Mouse (Mus musculus) layer of hippocampus, postnatal 25 days (tissue): ENCODE results near the gene Mfsd11. TPM values are rescaled to one million over a fixed set of nuclear protein-coding genes. Genes with fewer than 3 reads are reported as not detected.
"Not testable (repeated sequence)": the region's sequence is repeated elsewhere in the genome, so short reads cannot be mapped to it uniquely, and the experiment has no call there.

Experiments used
- DNase-seq, 2 experiments: peaks; one replicate each; pipeline ENCODE4 v3.0.0; 2022; ENCODE audit warnings: mixed read lengths in 2 of 2, low spot score in 1 of 2; ENCODE audit errors: extremely low spot score in 1 of 2
- total RNA-seq, 2 experiments: library from RNA; stranded (reverse); gene quantifications; 2 replicates each; pipeline ENCODE4 v1.2.3; 2021

The Mfsd11 gene
- total RNA-seq, 2 experiments from 2014 or later, result 35.8 to 49.4 TPM

DNA sequence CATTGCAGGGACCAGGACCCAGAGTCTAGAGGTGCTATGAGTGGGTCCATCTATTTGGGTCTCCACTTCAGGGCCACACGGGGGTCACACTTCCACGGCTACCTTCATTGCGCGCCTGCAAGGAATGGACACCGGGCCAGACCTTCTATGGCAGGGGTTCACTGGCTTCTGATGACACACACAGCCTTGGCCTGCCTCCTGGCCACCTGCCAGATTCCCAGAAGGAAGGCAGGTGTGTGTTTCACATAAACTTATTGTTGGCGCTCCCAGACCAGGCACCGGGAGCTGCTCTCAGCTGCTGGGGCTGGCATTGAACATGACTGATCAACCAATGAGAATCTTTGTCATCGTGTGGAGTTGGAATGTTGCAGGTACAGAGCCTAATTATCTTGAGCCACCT lies 26.2 kb downstream of the Mfsd11 start:
- DNase-seq, result no peak

GRCm38 (mm10) chr11:116880839-116881238 lies 28.6 kb downstream of the Mfsd11 start:
- no peak for DNase-seq

DNA sequence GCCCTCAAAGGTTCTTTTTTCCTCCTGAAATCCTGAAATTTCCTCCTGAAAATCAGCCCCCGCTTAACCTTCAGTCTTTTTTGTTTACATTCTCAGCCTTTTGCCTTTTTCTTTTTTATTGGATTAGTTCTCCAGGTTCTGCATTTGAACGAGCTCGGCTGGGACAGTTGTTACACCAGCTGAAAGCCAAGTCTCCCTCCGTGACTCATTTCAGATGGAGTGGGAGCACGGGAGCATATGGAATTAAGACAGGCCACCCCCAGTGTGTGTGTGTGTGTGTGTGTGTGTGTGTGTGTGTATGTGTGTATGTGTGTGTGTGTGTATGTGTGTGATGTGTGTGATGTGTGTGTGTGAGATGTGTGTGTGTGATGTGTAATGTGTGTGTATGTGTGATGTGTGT lies 29.2 kb downstream of the Mfsd11 start:
- no peak for DNase-seq

GRCm38 (mm10) chr11:116882446-116882845 lies 30.2 kb downstream of the Mfsd11 start:
- DNase-seq, result no peak

DNA sequence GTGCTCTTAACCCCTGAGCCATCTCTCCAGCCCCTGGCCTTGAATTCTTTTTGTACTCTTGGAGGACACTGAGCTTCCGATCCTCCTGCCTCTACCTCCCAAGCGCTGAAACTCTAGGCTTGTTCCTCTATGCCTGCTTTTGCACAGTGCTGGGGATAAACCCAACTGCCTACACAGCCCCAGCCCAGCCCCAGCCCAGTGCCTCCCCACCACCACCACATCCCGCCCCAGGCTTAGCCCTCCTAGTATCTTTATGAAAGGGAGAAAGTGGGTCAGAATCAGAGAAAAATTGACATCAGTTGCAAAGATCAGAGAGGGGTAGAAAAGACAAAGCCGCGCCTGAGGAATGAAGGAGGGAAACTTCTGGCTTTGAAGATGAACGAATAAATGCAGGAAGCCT lies 31.8 kb downstream of the Mfsd11 start:
- no peak for DNase-seq

DNA sequence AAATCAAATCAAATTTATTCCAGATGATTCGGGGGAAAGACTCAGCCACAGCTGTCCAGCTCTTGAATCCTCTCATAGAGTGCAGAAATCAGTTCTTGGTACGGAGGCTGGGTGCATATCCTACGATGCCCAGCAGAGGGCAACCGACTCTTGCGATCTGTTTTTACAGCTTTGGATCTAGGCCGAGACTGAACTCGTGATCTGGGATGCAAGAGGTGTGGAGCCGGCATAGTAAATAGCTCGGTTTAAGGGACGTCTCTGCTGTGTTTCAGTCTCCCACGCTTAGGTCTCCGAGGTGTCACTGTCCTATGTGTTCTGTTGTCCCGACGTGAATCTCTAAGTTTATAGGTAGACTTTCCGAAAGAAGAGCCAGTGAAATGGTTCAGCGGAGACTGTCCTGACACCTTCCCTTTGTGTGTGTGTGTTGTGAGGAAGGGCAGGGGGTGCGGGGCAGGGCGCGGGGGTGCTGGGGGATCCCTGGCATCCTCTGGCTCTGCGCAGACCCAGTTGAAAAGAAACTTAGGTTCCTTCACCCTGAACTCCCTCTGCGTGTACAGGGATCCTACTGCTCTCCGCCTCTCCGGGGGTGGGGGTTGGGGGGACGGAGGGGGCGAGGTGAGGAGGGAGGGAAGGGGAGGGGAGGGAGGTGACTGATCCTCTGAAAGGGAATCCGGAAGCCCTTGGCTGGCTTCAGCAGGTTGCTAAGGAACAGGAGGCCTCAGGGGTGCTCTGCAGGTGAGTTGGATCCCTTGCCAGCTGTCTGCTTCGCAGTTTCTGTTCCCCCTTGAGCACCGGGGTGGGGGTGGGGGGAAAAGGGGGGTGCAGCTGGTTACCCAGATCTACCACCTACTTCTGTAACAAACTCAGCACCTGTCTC lies 33.3 kb downstream of the Mfsd11 start:
- peak; percentile 71 to 82 for DNase-seq

GRCm38 (mm10) chr11:116887136-116887535 lies 34.9 kb downstream of the Mfsd11 start:
- no peak for DNase-seq

GRCm38 (mm10) chr11:116893532-116894442 lies 41.5 kb downstream of the Mfsd11 start:
- DNase-seq, result no peak

DNA sequence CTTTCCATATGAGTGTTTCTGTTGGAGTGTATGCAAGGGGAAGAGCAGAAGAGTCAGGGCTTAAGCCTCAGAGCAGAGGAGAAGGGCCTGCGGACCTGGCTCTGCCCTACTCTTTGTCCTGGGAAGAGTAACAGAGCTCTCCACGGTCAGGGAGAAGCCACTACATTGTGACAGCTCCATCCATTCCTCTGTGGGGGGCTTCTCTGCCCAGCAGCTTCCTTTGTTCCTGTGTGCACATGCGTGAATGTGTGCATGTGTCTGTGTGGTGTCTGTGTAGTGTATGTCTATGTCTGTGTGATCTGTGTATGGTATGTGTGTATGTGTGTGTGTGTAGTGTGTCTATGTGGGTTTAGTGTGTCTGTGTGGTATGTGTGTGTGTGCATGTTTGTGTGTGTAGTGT lies 43.2 kb downstream of the Mfsd11 start:
- DNase-seq, result no peak

GRCm38 (mm10) chr11:116899247-116899646 lies 47.0 kb downstream of the Mfsd11 start:
- no peak for DNase-seq

- not testable (repeated sequence) for DNase-seq
Measured at GRCm38 (mm10) chr11:116902588-116902987, 50.3 kb downstream of the Mfsd11 start.

GRCm38 (mm10) chr11:116905741-116906456 lies 53.7 kb downstream of the Mfsd11 start:
- DNase-seq, result no peak

- no peak for DNase-seq
Measured at GRCm38 (mm10) chr11:116913573-116913972, 61.3 kb downstream of the Mfsd11 start.

DNA sequence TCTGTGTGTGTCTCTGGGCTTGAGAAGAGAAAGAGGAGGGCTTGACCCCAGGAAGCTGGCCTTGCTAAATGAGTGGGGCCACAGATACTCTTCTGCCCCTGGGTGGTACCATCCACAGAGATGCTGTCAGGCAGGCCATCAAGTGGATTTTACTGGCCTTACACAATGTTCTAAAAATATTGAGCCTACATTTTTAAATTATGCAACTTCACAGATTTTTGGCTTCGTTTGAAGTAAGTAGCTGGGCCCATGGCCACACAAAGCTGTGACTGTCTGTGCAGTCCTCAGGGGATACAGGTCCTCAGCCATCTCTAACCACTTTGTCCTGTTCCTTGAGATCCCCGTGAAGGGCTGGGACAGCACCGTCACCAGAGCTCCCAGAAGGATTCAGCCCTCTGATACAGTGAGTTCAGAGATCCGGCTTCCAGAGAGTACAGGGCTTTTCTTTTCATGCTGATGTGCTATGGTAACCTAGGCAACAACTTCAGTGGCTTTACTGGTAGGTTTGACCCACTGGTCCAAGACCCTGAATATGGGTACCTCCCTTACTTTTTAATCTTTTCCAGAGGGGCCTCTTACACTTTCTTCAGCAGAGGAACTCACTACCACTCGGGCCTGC lies 62.1 kb downstream of the Mfsd11 start:
- DNase-seq, result no peak

DNA sequence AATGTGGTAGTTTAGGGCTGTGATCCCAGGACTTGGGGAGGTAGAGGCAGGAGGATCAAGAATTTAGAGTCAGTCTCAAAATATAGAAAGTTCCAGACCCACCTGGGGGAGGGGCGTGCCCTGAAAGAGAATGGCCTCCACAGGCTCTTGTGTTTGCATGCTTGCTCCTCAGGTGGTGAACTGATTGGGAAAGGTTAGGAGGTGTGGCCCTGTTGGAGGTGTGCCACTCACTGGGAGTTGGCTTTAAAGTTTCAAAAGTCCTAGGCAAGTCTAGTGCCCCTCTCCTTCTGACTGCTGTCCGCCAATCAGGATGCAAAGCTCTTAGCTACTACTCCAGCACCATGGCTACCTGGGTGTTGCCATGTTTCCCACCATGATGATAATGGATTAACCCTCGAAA lies 63.0 kb downstream of the Mfsd11 start:
- no peak for DNase-seq

DNA sequence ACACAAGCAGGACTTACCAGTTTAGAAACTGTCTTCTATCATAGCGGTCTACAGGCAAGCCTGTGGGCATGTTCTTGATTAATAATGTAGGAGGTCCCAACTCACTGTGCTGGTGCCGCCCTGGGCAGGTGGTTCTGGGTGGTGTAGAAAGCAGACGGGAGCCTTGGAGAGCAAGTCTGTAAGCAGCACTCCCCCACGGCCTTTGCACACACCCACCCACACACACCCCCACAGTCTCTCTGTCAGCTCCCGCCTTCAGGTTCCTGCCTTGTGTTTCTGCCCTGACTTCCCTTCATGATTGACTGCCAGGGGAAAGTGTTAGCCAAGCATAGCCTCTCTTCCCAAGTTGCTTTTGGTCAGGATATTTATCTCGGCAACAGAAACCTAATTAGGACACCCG lies 65.1 kb downstream of the Mfsd11 start:
- DNase-seq, result no peak

DNA sequence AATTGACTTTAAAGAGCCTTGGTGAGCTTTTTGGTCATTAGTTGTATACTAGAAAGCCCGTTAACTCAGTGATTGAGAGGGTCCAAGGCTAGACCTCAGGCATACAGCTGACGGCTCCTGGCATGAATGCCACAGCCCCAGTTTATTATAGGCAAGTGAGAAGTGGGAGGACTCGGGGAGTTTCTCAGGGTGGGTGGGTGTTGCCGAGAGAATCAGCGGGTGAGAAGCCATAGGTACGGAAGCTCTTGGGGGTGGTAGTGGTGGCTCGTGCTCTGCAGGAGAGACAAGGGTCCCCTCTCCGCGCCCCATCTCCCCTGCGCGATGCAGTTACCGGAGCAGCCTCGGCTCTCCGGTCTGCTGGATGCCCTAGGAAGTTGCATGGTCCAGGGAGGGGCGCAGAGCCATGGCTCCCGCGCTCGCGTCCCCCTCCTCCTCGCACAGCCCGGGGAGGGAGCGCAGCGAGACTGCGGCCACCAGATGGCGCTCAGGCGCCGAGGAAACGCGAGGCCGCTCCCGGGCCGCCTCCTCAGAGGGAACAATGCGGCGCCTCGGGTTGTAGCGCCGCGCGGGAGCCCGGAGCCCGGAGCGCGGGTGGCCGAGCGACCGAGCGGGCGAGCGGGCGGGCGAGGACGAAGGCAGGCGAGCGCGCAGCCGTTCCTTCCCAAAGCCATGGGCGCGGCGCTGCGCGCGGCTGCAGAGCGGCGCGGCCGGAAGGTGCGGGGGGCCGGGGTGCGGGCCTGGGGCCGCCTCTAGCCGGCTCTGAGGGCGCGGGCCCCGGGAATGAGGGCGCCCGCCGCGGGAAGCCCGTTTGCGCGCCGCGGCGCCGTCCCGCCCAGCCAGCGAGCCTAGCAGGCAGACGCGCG lies 66.3 kb downstream of the Mfsd11 start, which contains the start of gene Mgat5b:
Gene Mgat5b (plus strand): TSS at position 541 of the 863 bp plus-strand sequence.
- peak; percentile 95 for DNase-seq

GRCm38 (mm10) chr11:116919186-116920020 lies 67.2 kb downstream of the Mfsd11 start:
- DNase-seq, result no peak
